Mouse (Mus musculus) mouse trophoblast stem cell (cell line): ENCODE data around the gene Znfx1.

Experiments
- in situ Hi-C, 2 experiments: fragments of 300-500 bp; cut with MseI, MboI; formaldehyde crosslinking; loops; 2 replicates in 1 of 2; 3 replicates in 1 of 2; pipeline ENCODE4 v1.15.1; 2025

Znfx1 gene

DNA sequence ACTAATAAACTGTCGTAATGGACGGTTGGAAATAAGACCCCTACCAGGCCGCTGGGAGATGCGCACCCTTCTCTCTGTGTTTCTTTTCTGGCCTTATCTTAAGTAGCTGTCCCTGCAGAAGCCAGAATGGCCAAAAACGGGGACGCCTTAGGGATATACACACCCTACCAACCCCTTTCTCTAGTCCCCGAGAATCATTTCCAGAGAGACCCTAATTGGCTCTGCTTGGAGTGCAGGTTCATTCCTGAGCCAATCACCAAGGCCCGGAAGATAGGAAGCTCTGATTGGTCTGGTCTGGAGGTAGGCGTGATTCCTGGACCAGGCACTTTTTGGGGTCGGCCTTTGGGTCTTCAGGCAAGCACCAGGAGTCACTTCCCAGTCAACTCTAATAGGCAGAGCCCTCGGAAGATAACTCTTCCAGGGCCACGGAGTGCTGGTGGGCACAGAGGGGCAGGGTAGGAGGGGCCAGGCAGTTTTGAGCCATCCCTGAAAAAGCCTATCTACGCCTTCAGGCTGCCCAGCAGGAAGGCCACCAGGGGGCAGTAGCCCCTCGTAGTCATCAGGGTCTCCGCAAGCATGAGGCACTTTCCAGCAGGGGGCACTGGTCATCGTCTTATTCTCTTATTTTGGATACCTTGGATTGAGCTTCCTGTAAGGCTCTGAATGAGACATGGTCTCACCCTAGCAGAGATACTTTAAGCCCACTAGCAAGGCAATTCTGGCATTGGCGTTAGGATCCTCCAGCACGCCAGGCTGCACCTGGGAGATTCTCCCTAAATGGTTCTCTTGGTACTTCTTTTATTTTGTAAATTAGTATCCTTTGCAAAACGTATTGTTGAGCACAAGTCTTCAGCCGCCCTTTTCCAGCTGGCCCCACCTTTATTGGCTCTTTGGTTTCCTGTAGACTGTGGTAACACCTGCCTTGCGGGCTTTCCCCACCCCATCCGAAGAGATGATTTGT is 9.1 kb upstream of the Znfx1 start:
- in situ Hi-C loops, result loop anchor here in 1 of 2 experiments (5.0 kb wide), 1 partner anchor 140 kb away; no protein-coding TSS in a partner anchor

GRCm38 (mm10) chr2:167071266-167071640 is 8.4 kb upstream of the Znfx1 start:
- in situ Hi-C loops, result loop anchor here in 1 of 2 experiments (5.0 kb wide), 1 partner anchor 141 kb away; no protein-coding TSS in a partner anchor

- in situ Hi-C loops, result loop anchor here in 1 of 2 experiments (5.0 kb wide), 1 partner anchor 142 kb away; no protein-coding TSS in a partner anchor
Observed at GRCm38 (mm10) chr2:167070341-167070740, 7.5 kb upstream of the Znfx1 start.

GRCm38 (mm10) chr2:167067575-167067974 is 4.8 kb upstream of the Znfx1 start:
- in situ Hi-C loops, result no loop called here

DNA sequence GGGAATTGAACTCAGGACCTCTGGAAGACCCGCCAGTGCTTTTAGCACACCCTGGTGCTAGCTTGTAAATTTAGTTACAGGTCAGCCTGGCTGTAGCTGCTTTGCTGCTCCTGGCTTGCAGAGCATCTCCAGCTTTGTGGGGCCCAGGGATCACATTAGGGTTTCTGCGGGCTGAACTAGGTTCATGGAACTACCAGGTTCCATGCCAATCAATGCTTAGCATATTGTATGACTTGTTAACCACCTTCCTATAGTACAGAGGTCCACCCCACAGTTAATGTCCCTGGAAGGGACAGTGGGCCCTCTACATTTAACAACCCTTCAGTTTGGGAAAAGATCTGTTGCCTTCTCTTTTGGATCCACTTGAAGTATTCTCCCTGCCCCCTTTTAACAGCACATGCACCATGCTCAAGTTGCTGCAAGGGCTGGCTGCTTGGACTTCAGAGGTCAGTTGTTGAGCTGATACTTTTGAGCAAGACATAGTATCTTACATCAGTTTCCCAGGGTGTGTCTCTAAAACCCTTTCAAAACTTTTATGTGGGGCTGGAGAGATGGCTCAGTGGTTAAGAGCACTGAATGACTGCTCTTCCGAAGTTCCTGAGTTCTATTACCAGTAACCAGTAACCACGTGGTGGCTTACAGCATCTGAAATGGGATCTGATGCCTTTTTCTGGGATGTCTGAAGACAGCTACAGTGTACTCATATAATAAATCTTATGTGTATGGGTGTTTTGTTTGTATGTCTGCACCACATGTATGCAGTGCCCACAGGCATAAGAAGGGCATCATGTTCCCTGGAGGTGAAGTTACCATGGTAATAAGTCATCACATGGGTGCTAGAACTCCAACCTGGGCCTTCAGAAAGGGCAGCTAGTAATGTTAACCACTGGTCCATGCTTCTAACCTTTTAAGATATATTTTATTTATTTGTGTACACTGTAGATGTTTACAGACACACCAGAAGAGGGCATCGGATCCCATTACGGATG is 4.0 kb upstream of the Znfx1 start:
- in situ Hi-C loops, result no loop called here

GRCm38 (mm10) chr2:167066031-167066430 is 3.2 kb upstream of the Znfx1 start:
- in situ Hi-C loops, result no loop called here

GRCm38 (mm10) chr2:167064601-167065295 is 1.9 kb upstream of the Znfx1 start:
- in situ Hi-C loops, result no loop called here

- in situ Hi-C loops, result no loop called here
Observed at GRCm38 (mm10) chr2:167063906-167064496, 1.2 kb upstream of the Znfx1 start.

DNA sequence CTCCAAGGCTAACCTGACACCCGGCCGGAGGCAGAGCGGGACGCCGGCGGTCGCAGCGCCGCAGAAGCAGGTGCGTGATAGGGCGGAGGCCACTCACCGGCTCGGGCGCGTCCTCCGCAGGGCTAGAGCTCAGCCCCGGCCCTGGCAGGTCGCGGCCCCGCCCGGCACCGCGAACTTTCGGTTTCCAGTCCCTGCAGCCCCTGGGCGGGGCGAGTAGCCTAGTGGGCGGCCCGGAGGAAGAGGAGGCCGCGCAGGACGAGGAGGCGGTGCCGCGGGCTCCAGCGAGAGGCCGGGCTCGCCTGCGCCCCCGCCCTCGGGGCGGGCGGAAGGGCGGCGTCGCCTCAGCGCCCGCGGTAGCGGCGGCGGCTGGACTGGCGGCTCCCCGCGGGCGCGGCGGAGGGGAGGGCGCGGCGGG is 311 bp downstream of the Znfx1 start:
- in situ Hi-C loops, result no loop called here

- in situ Hi-C loops, result no loop called here
Observed at GRCm38 (mm10) chr2:167061381-167062034, 1.3 kb downstream of the Znfx1 start.

- in situ Hi-C loops, result no loop called here
Observed at GRCm38 (mm10) chr2:167060761-167061160, 2.1 kb downstream of the Znfx1 start.

DNA sequence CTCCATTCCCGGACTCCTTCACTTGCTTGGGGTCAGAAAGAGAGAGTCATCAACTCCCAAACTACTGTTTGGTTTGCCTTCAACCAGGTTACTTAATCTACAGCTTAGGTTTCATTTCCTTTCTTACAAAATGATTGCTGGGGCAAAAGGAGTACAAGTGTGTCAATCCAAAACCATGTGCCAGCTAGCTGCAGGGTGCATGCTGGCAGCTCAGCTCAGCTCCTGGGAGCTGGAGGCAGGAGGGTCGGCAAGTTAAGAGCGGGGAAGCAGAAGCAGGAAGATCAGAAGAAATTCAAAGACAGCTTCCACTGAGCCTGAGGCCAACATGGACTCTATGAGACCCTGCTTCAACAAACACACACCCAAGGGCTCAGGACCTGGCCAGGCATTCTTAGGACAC is 2.5 kb downstream of the Znfx1 start:
- in situ Hi-C loops, result no loop called here

- in situ Hi-C loops, result no loop called here
Observed at GRCm38 (mm10) chr2:167059960-167060359, 2.9 kb downstream of the Znfx1 start.

DNA sequence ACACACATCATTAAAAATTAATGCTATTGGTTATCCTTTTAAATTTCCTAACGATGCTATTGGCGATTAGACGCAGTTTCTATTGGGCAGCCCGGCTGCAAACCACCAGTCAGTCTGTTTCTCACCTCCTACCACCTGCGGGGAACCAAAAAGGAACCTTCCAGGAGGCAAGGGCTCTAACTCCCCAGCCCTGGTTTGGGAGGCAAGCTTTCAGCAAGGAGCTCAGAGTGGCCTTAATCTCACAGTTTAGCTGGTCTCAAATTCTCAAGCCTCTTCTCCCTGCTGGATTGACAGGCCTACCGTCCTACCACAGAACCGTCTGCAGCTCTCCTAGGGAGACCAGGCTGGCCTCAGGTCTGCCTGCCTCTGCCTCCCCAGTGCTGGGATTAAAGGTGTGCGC is 3.3 kb downstream of the Znfx1 start:
- in situ Hi-C loops, result no loop called here

DNA sequence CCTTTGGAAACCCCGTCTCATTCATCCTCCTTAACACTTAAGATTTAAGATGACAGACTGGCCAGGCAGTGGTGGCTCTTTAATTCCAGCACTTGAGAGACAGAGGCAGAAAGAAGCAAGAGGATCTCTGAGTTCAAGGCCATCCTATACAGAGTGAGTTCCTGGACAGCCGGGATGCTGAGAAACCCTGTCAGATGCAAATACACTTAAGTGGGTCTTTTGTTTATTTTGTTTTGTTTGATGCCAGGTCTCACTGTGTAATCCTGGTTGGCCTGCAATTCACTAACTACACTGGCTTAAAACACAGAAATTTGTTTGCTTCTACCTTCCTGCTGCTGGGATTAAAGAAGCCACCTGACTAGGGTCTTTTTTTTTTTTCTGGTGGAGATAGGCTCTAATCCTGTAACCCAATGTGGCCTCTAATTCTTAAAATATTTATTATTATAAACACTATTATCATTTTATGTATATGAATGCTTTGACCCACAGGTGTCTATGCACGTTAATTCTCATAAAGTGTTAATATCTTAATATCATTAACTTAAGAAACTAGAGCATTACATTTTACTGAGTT is 3.9 kb downstream of the Znfx1 start:
- in situ Hi-C loops, result no loop called here

GRCm38 (mm10) chr2:167058201-167058600 is 4.6 kb downstream of the Znfx1 start:
- in situ Hi-C loops, result no loop called here

DNA sequence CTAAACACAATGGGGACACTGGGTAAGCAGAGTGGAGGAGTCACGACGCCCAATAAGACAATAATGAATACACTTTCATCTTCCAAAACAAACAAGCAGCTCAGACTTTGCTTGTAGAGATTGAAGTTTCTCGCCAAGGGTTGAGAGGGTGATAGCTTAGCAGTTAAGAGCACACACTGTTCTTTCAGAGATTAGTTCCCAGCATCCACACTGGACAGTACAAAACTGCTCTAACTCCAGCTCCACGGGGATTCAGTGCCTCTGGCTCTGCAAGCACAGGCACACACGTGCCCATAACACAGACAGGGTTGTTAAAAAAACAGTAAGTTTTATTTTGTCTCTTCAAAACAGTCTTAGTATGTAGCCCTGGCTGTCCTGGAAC is 5.9 kb downstream of the Znfx1 start:
- in situ Hi-C loops, result no loop called here

DNA sequence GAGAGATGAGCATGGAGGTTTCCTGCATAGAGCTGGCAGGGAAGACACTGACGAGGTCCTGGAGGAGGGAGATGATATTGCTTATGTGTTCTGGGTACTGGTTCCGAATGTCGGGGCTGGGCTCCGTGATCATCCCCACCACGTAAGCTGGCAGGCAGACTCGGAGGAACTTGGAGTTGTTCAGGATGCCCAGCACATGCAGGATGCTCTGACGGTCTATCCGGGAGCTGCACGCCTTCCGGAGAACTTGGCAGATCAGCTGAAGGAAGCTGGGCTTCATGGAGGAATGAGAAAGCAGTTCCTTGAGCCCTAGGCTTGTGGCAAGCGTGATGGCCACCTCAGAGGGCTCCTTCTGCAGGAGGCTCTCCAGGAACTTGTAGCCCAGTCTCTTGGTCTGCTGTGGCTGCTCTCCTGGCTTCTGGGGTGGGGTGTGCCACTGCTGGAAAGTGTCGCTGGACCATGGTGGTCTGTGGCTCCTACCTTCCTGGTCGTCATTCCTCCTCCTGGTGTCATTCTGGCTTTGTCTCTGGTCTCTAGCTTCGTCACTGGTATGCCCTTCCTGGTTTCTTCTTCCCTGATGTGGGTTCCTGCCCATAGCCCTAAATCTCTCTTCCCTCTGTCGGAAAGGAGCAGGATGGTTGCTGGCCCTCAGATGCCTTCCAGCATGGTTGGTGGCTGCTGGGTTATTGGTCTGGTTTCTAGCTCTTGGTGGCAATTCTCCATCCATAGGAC is 6.4 kb downstream of the Znfx1 start:
- in situ Hi-C loops, result no loop called here

DNA sequence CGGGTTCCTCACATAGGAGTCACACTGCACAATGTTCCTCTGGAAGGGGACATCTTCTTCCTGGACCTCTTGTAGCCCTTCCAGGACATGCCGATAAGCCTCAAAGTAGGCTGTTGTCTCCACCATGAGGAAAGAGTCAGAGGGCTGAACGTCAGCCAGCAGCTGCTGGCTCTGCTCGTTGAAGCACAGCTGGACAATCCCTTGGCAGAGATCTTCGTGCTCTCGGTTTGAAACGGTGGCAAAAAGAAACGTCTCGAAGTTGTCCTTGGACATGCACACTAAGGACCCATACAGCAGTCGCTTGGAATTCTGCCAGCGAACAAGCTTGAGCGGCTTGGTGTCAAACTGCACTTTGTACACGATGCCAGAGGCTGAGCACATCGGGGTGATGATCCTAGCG is 7.4 kb downstream of the Znfx1 start:
- in situ Hi-C loops, result no loop called here
